Mouse (Mus musculus) erythroblast, embryonic 14.5 days (primary cell): ENCODE data around the gene Ccdc130. TPM values are rescaled to one million over a fixed set of nuclear protein-coding genes. Genes with fewer than 3 reads are reported as not detected.

Experiments
- H3K27me3 ChIP-seq: 2 replicates; pipeline ENCODE4 v1.6.1; 2012; ENCODE audit warnings: inconsistent platforms; ENCODE audit not compliant: control insufficient read depth
- H3K36me3 ChIP-seq: 2 replicates; pipeline ENCODE4 v1.6.1; 2012; ENCODE audit warnings: mild to moderate bottlenecking, inconsistent platforms; ENCODE audit not compliant: control insufficient read depth
- H3K4me1 ChIP-seq: 2 replicates; pipeline ENCODE4 v1.6.1; 2012; ENCODE audit warnings: inconsistent platforms; ENCODE audit not compliant: control insufficient read depth
- H3K4me3 ChIP-seq: replicated peaks from 2 replicates; pipeline ENCODE3; 2012; ENCODE audit warnings: moderate library complexity, mild to moderate bottlenecking, inconsistent platforms
- H3K9me3 ChIP-seq: 2 replicates; pipeline ENCODE4 v1.6.1; 2012; ENCODE audit warnings: low read length, inconsistent platforms, mixed read lengths; ENCODE audit not compliant: control insufficient read depth
- GATA1 ChIP-seq: IDR thresholded peaks from 2 replicates; pipeline ENCODE4 v1.6.1; 2012; ENCODE audit warnings: low read length, inconsistent platforms, mixed read lengths
- TAL1 ChIP-seq: IDR thresholded peaks from 3 replicates; pipeline ENCODE4 v1.6.1; 2012; ENCODE audit warnings: low read length, inconsistent platforms, mixed read lengths
- polyA plus RNA-seq: library from polyadenylated mRNA; stranded (reverse); fragments of >175 nt; gene quantifications from 2 replicates; pipeline ENCODE4 v1.2.3, GENCODE M21; 2012

Ccdc130 gene
- polyA plus RNA-seq, 1 experiment: 1.8 TPM

- no peak for TF ChIP-seq TAL1
- TF ChIP-seq GATA1: no peak
- Histone ChIP-seq H3K9me3 (no peaks in the 10 kb centered on the region), H3K4me1 (peaks cover 10% of the 10 kb centered on the region), H3K4me3 (no peak overlapping the region), H3K27me3 (no peaks in the 10 kb centered on the region), H3K36me3 (peaks cover 32% of the 10 kb centered on the region)
Measured at GRCm38 (mm10) chr8:84241821-84242220, 28.4 kb downstream of the Ccdc130 start.

- Histone ChIP-seq H3K27me3 (no peaks in the 10 kb centered on the region), H3K4me1 (peaks cover 16% of the 10 kb centered on the region), H3K36me3 (peaks cover 26% of the 10 kb centered on the region), H3K9me3 (no peaks in the 10 kb centered on the region), H3K4me3 (no peak overlapping the region)
- no peak for TF ChIP-seq TAL1
- no peak for TF ChIP-seq GATA1
Measured at GRCm38 (mm10) chr8:84241167-84241566, 29.0 kb downstream of the Ccdc130 start.

GRCm38 (mm10) chr8:84237542-84238229, 32.5 kb downstream of the Ccdc130 start:
- H3K4me1 ChIP-seq: peaks cover 27% of the 10 kb centered on the region
- H3K36me3 ChIP-seq: no peaks in the 10 kb centered on the region; the same call in 1 of the 2 replicates
- TF ChIP-seq GATA1: no peak
- TF ChIP-seq TAL1: no peak
- peak overlapping the region; percentile 80 for H3K4me3 ChIP-seq
- H3K27me3 ChIP-seq: no peaks in the 10 kb centered on the region
- no peaks in the 10 kb centered on the region for H3K9me3 ChIP-seq

GRCm38 (mm10) chr8:84236998-84237473, 33.1 kb downstream of the Ccdc130 start, which contains the start of gene Zswim4:
Zswim4 (minus strand) TSS chr8:84237055.
- Histone ChIP-seq H3K4me3 (peak within 1 kb of the TSS; percentile 80), H3K36me3 (no peaks in the 10 kb centered on the region; the same call in 1 of the 2 replicates), H3K27me3 (no peaks in the 10 kb centered on the region), H3K9me3 (no peaks in the 10 kb centered on the region), H3K4me1 (peaks cover 27% of the 10 kb centered on the region)
- no peak for TF ChIP-seq TAL1
- TF ChIP-seq GATA1: no peak

GRCm38 (mm10) chr8:84236410-84236997, 33.7 kb downstream of the Ccdc130 start:
- H3K36me3 ChIP-seq: no peaks in the 10 kb centered on the region; the same call in 1 of the 2 replicates
- peak overlapping the region; percentile 80 for H3K4me3 ChIP-seq
- H3K27me3 ChIP-seq: no peaks in the 10 kb centered on the region
- no peaks in the 10 kb centered on the region for H3K9me3 ChIP-seq
- no peak for TF ChIP-seq GATA1
- TF ChIP-seq TAL1: no peak
- H3K4me1 ChIP-seq: peaks cover 27% of the 10 kb centered on the region

- Histone ChIP-seq H3K4me3 (peak overlapping the region; percentile 80), H3K36me3 (no peaks in the 10 kb centered on the region; the same call in 1 of the 2 replicates), H3K4me1 (peaks cover 27% of the 10 kb centered on the region), H3K27me3 (no peaks in the 10 kb centered on the region), H3K9me3 (no peaks in the 10 kb centered on the region)
- TF ChIP-seq TAL1 (no peak), GATA1 (no peak)
Measured at GRCm38 (mm10) chr8:84235746-84236409, 34.3 kb downstream of the Ccdc130 start.

- H3K27me3 ChIP-seq: no peaks in the 10 kb centered on the region
- H3K4me3 ChIP-seq: no peak overlapping the region
- TF ChIP-seq GATA1: no peak
- no peak for TF ChIP-seq TAL1
- no peaks in the 10 kb centered on the region for H3K9me3 ChIP-seq
- peaks cover 13% of the 10 kb centered on the region for H3K36me3 ChIP-seq
- peaks cover 25% of the 10 kb centered on the region for H3K4me1 ChIP-seq
Measured at GRCm38 (mm10) chr8:84233055-84233454, 37.1 kb downstream of the Ccdc130 start.

- TF ChIP-seq TAL1 (no peak), GATA1 (no peak)
- H3K36me3 ChIP-seq: peaks cover 23% of the 10 kb centered on the region
- H3K4me3 ChIP-seq: no peak overlapping the region
- peaks cover 6% of the 10 kb centered on the region for H3K4me1 ChIP-seq
- no peaks in the 10 kb centered on the region for H3K27me3 ChIP-seq
- H3K9me3 ChIP-seq: no peaks in the 10 kb centered on the region
Measured at GRCm38 (mm10) chr8:84230735-84231134, 39.4 kb downstream of the Ccdc130 start.

GRCm38 (mm10) chr8:84223322-84224029, 46.7 kb downstream of the Ccdc130 start:
- H3K36me3 ChIP-seq: peaks cover 38% of the 10 kb centered on the region
- no peak overlapping the region for H3K4me3 ChIP-seq
- peaks cover 13% of the 10 kb centered on the region for H3K4me1 ChIP-seq
- no peaks in the 10 kb centered on the region for H3K27me3 ChIP-seq
- H3K9me3 ChIP-seq: no peaks in the 10 kb centered on the region
- TF ChIP-seq TAL1 (no peak), GATA1 (no peak)
